Mouse (Mus musculus): ENCODE measurements around the gene Bank1.

Bank1 gene

GRCm38 (mm10) chr3:136254713-136255112, 71.2 kb downstream of the Bank1 start:
- in situ Hi-C loops (cut with MboI, MseI) = no loop called here

- in situ Hi-C loops (cut with MboI, MseI) = no loop called here
These were observed 73.0 kb downstream of the Bank1 start for GRCm38 (mm10) chr3:136252820-136253219.

GRCm38 (mm10) chr3:136251578-136251977, 74.3 kb downstream of the Bank1 start:
- in situ Hi-C loops (cut with MboI, MseI) = no loop called here

- in situ Hi-C loops (cut with MboI, MseI) = no loop called here
These were observed 78.5 kb downstream of the Bank1 start for GRCm38 (mm10) chr3:136247331-136247730.

GRCm38 (mm10) chr3:136244931-136245330, 80.9 kb downstream of the Bank1 start:
- in situ Hi-C loops (cut with MboI, MseI) = no loop called here

GRCm38 (mm10) chr3:136238790-136239189, 87.1 kb downstream of the Bank1 start:
- in situ Hi-C loops (cut with MboI, MseI) = no loop called here

GRCm38 (mm10) chr3:136233507-136233906, 92.4 kb downstream of the Bank1 start:
- in situ Hi-C loops (cut with MboI, MseI) = no loop called here

- in situ Hi-C loops (cut with MboI, MseI) = no loop called here
These were observed 95.2 kb downstream of the Bank1 start for GRCm38 (mm10) chr3:136230602-136231151.

- in situ Hi-C loops (cut with MboI, MseI) = loop anchor here in 1 of 2 experiments (10.0 kb wide), 1 partner anchor 1175 kb away; no protein-coding TSS in a partner anchor
These were observed 136.1 kb downstream of the Bank1 start for GRCm38 (mm10) chr3:136189661-136190228.

- in situ Hi-C loops (cut with MboI, MseI) = no loop called here
These were observed 139.2 kb downstream of the Bank1 start for GRCm38 (mm10) chr3:136186548-136187113.

- in situ Hi-C loops (cut with MboI, MseI) = loop anchor here in 1 of 2 experiments (25.0 kb wide), 1 partner anchor 1516 kb away; no protein-coding TSS in a partner anchor
These were observed 154.2 kb downstream of the Bank1 start for GRCm38 (mm10) chr3:136171631-136172030.

- in situ Hi-C loops (cut with MboI, MseI) = loop anchor here in 1 of 2 experiments (25.0 kb wide), 1 partner anchor 1519 kb away; no protein-coding TSS in a partner anchor
These were observed 157.8 kb downstream of the Bank1 start for GRCm38 (mm10) chr3:136168071-136168470.

GRCm38 (mm10) chr3:136166671-136167070, 159.2 kb downstream of the Bank1 start:
- in situ Hi-C loops (cut with MboI, MseI) = loop anchor here in 1 of 2 experiments (25.0 kb wide), 1 partner anchor 1521 kb away; no protein-coding TSS in a partner anchor

- in situ Hi-C loops (cut with MboI, MseI) = loop anchor here in 1 of 2 experiments (25.0 kb wide), 1 partner anchor 1521 kb away; no protein-coding TSS in a partner anchor
These were observed 159.9 kb downstream of the Bank1 start for GRCm38 (mm10) chr3:136166033-136166361.

GRCm38 (mm10) chr3:136165167-136166032, 160.5 kb downstream of the Bank1 start:
- in situ Hi-C loops (cut with MboI, MseI) = loop anchor here in 1 of 2 experiments (25.0 kb wide), 1 partner anchor 1522 kb away; no protein-coding TSS in a partner anchor

- in situ Hi-C loops (cut with MboI, MseI) = loop anchor here in 1 of 2 experiments (10.0 to 25.0 kb wide), 2 partner anchors 677 to 1529 kb away; no protein-coding TSS in a partner anchor
These were observed 167.8 kb downstream of the Bank1 start for GRCm38 (mm10) chr3:136158059-136158458.

GRCm38 (mm10) chr3:136155555-136155954, 170.3 kb downstream of the Bank1 start:
- in situ Hi-C loops (cut with MboI, MseI) = loop anchor here in 1 of 2 experiments (10.0 to 25.0 kb wide), 2 partner anchors 679 to 1532 kb away; no protein-coding TSS in a partner anchor

GRCm38 (mm10) chr3:136150886-136151285, 175.0 kb downstream of the Bank1 start:
- in situ Hi-C loops (cut with MboI, MseI) = loop anchor here in 1 of 2 experiments (10.0 to 25.0 kb wide), 2 partner anchors 684 to 1536 kb away; no protein-coding TSS in a partner anchor

- in situ Hi-C loops (cut with MboI, MseI) = no loop called here
These were observed 178.7 kb downstream of the Bank1 start for GRCm38 (mm10) chr3:136147166-136147565.

- in situ Hi-C loops (cut with MboI, MseI) = no loop called here
These were observed 193.9 kb downstream of the Bank1 start for GRCm38 (mm10) chr3:136132013-136132412.

- in situ Hi-C loops (cut with MboI, MseI) = no loop called here
These were observed 210.2 kb downstream of the Bank1 start for GRCm38 (mm10) chr3:136115478-136116215.

Measured in T-helper 17 cell (primary cell).